Mouse (Mus musculus): ENCODE measurements at regions not wholly inside any gene's neighbourhood (a gene's known extent, or its start where the extent isn't known, plus 50 kb on each side); places are given as distances from the start of the nearest gene placed in this dataset.
A peak's percentile ranks its signal among the peaks of the same experiment; 100 is the strongest.
"Not testable (repeated sequence)": the region's sequence is repeated elsewhere in the genome, so short reads cannot be mapped to it uniquely, and the experiment has no call there.

- no peak for DNase-seq (ENCODE audit: low spot score in 2 of 2)
Observed at GRCm38 (mm10) chr7:111174393-111175124, 91.7 kb upstream of the Eif4g2 start.

GRCm38 (mm10) chr7:111172061-111172460, 89.2 kb upstream of the Eif4g2 start:
- DNase-seq (ENCODE audit: low spot score in 2 of 2): no peak

GRCm38 (mm10) chr7:111168546-111169233, 85.9 kb upstream of the Eif4g2 start:
- DNase-seq (ENCODE audit: low spot score in 2 of 2): not testable (repeated sequence)

GRCm38 (mm10) chr7:111164994-111165393, 82.2 kb upstream of the Eif4g2 start:
- DNase-seq (ENCODE audit: low spot score in 2 of 2): no peak

GRCm38 (mm10) chr7:111164276-111164675, 81.4 kb upstream of the Eif4g2 start:
- no peak for DNase-seq (ENCODE audit: low spot score in 2 of 2)

GRCm38 (mm10) chr7:111163861-111164260, 81.0 kb upstream of the Eif4g2 start:
- no peak for DNase-seq (ENCODE audit: low spot score in 2 of 2)

GRCm38 (mm10) chr7:111163321-111163720, 80.5 kb upstream of the Eif4g2 start:
- no peak for DNase-seq (ENCODE audit: low spot score in 2 of 2)

GRCm38 (mm10) chr7:111158791-111159286, 76.0 kb upstream of the Eif4g2 start:
- DNase-seq (ENCODE audit: low spot score in 2 of 2): peak; percentile 56 to 60

GRCm38 (mm10) chr7:111157754-111158325, 75.0 kb upstream of the Eif4g2 start:
- DNase-seq (ENCODE audit: low spot score in 2 of 2): no peak

GRCm38 (mm10) chr7:111157287-111157686, 74.5 kb upstream of the Eif4g2 start:
- peak; percentile 69 to 85 for DNase-seq (ENCODE audit: low spot score in 2 of 2)

GRCm38 (mm10) chr7:111156472-111157231, 73.8 kb upstream of the Eif4g2 start:
- peak; percentile 74 to 83 for DNase-seq (ENCODE audit: low spot score in 2 of 2)

- peak; percentile 49 to 58 for DNase-seq (ENCODE audit: low spot score in 2 of 2)
Observed at GRCm38 (mm10) chr7:111155995-111156394, 73.2 kb upstream of the Eif4g2 start.

- DNase-seq (ENCODE audit: low spot score in 2 of 2): no peak
Observed at GRCm38 (mm10) chr7:111154217-111154616, 71.4 kb upstream of the Eif4g2 start.

GRCm38 (mm10) chr7:111150540-111150939, 67.7 kb upstream of the Eif4g2 start:
- no peak for DNase-seq (ENCODE audit: low spot score in 2 of 2)

- DNase-seq (ENCODE audit: low spot score in 2 of 2): peak; percentile 43 to 48
Observed at GRCm38 (mm10) chr7:111150115-111150514, 67.3 kb upstream of the Eif4g2 start.

GRCm38 (mm10) chr7:111147593-111147992, 64.8 kb upstream of the Eif4g2 start:
- peak; percentile 51 to 56 for DNase-seq (ENCODE audit: low spot score in 2 of 2)

- no peak for DNase-seq (ENCODE audit: low spot score in 2 of 2)
Observed at GRCm38 (mm10) chr7:111146670-111147069, 63.8 kb upstream of the Eif4g2 start.

- DNase-seq (ENCODE audit: low spot score in 2 of 2): no peak
Observed at GRCm38 (mm10) chr7:111144216-111144615, 61.4 kb upstream of the Eif4g2 start.

GRCm38 (mm10) chr7:111141285-111141965, 58.6 kb upstream of the Eif4g2 start:
- DNase-seq (ENCODE audit: low spot score in 2 of 2): peak in 1 of 2 experiments; percentile 34

GRCm38 (mm10) chr7:111138038-111138437, 55.2 kb upstream of the Eif4g2 start:
- no peak for DNase-seq (ENCODE audit: low spot score in 2 of 2)

GRCm38 (mm10) chr7:111136066-111136639, 53.3 kb upstream of the Eif4g2 start:
- DNase-seq (ENCODE audit: low spot score in 2 of 2): no peak

All from heart, adult 9 months (tissue).